Mouse (Mus musculus): ENCODE data around the gene 1700013H16Rik.

1700013H16Rik gene

GRCm38 (mm10) chrX:53757736-53758135, at the start of gene 1700013H16Rik:
Gene 1700013H16Rik, minus strand, starts transcription at chrX:53757831.
- WGBS: 96% methylated on average over 16 of the region's 16 CpGs

DNA sequence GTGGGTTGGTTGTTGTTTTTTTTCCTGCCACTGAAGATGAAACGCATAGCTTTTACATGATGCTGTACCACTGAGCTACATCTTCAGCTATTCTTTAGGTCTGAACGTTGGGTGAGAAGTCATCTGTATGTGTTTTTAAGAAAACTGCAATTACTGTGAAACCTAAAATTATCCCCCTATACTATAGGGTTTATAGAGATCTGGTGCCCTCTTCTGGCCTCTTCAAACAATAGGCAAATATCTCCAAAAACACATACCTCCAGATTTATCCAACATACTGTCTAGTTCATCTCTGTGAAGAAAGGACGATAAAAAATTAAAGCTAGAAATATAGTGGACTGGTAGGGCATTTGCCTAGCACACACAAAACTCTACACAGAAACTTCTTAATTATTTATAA, 41.4 kb upstream of the 1700013H16Rik start:
- WGBS: 19% methylated on average over 3 of the region's 3 CpGs

- 81% methylated on average over 11 of the region's 11 CpGs for WGBS
Observed at GRCm38 (mm10) chrX:53797519-53797918, 39.9 kb upstream of the 1700013H16Rik start, which contains the start of gene Xlr. Gene Xlr, minus strand, starts transcription at chrX:53797706.

GRCm38 (mm10) chrX:53776276-53776675, 18.6 kb upstream of the 1700013H16Rik start, which contains the start of gene Zfp36l3:
Gene Zfp36l3, minus strand, starts transcription at chrX:53776394.
- 96% methylated on average over 12 of the region's 12 CpGs for WGBS

- WGBS: 88% methylated on average over 1 of the region's 1 CpGs
Observed at GRCm38 (mm10) chrX:53752851-53753250, 4.8 kb downstream of the 1700013H16Rik start.

- 94% methylated on average over 2 of the region's 2 CpGs for whole genome bisulfite sequencing
Observed at GRCm38 (mm10) chrX:53728967-53729366, 28.7 kb downstream of the 1700013H16Rik start.

- 82% methylated on average over 11 of the region's 11 CpGs for WGBS
Observed at GRCm38 (mm10) chrX:53724596-53724995, 33.0 kb downstream of the 1700013H16Rik start, which contains the start of gene 4930502E18Rik. Gene 4930502E18Rik, plus strand, starts transcription at chrX:53724826.

GRCm38 (mm10) chrX:53716323-53717182, 41.1 kb downstream of the 1700013H16Rik start:
- 9% methylated on average over 49 of the region's 49 CpGs for WGBS

DNA sequence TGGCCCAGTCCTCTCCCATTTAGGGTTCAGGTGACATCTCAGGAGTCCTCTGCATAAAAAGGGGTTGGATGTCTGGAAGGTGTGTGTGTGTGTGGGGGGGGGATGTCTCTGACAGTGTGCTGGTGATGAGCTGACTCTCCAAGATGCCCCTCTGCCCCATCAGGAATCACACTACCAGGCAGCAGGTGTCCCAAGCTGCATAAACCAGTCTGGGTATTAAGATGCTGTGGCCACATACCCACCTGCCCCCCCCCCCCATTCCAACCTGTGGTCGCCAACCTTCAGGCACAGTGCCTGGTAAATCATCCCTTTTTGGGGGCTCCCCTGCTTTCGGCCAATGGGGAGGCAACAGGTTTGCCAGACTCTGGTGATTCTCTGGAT, 41.7 kb downstream of the 1700013H16Rik start:
- 37% methylated on average over 2 of the region's 2 CpGs for WGBS

DNA sequence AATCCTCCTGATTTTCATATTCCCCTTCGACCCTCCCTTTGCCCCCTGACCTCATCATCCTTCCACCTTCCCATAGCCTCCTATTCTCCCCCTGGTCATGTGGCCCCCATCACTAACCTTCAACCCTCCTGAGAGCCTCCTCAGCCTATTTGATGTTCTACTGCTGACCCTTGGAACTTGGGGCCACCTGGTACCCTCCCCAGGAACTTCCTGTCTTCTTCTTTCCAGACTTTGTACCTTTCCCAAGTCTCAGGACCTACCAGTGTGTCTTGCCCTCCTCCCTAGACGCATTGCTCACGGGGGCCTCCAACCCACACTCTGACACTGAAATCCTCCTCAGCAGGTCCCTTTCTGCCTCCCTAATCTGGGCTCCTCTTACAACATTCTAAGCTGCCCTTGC, 55.0 kb downstream of the 1700013H16Rik start:
- WGBS: 83% methylated on average over 3 of the region's 3 CpGs

DNA sequence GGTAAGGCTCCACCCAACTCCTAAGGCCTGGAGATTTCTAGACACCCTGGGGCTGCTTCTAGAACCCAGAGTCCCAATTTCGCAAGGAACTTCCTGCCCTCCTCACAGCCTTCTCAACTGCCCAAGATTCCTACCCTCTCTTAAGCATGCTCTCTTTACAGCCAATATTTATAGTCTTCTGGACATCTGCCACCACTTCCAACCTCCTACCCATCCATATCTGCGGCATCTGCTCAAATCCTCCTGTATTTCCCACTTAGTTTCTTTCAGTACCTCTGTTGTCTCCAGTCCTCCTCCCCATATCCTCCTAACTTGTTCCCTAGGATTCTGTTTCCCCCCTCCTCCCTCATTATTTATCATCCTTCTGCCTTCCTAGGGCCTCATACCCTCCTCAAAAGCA, 58.4 kb downstream of the 1700013H16Rik start:
- 63% methylated on average over 2 of the region's 2 CpGs for WGBS

DNA sequence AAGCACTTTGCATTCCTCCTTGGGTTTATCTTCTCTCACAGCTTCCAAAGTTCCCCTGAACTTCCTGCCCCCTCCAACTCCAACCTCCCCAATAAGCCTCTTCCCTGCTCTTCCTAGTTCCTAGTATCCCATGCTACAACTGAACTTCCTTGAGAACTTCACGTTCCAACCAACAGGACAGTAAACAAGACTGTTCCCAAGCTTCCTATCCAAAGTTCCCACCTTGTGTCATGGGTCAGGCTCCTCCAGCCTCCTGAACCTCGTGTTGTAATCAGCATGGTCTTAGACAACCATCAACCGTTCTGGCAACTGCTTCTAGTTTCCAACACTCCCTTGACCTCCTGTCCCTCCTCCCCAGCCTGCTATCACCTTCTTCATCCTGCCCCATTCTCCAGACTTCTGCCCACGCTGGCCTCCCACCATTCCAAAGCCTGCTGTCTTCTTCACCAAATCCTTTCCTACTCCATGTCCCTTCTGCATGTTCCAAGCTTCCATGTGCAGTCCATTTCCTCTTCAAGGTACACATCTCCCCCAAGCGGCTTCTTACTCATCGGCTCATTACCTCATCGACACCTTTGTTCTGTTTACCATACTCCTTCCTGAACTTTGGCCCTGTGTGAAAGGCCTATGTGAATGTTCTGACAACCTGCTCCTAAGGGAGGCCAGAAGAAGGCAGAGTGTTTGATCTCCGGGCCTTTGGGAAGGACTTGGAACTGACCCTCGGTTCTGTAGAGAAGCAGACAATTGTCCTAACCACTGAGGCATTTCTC, 63.4 kb downstream of the 1700013H16Rik start:
- 85% methylated on average over 9 of the region's 9 CpGs for WGBS

- WGBS: 76% methylated on average over 2 of the region's 2 CpGs
Observed at GRCm38 (mm10) chrX:53693141-53693540, 64.5 kb downstream of the 1700013H16Rik start.
